Mouse (Mus musculus) lung, postnatal 0 days (tissue): ENCODE data around the gene C1rl.
A peak's percentile ranks its signal among the peaks of the same experiment; 100 is the strongest.

ENCODE experiments used
- CTCF ChIP-seq: IDR thresholded peaks from 2 replicates; pipeline ENCODE4 v1.5.1; 2016; ENCODE audit warnings: antibody characterized with exemption, mild to moderate bottlenecking
- EP300 ChIP-seq: IDR thresholded peaks from 2 replicates; pipeline ENCODE4 v1.6.1; 2016; ENCODE audit warnings: antibody characterized with exemption, mild to moderate bottlenecking, control low read depth

- TF ChIP-seq CTCF (peak; percentile 70), EP300 (no peak)
Observed at GRCm38 (mm10) chr6:124472801-124473200, 20.1 kb upstream of the C1rl start.
